Mouse (Mus musculus): ENCODE results near the gene Snx9. TPM values are rescaled to one million over a fixed set of nuclear protein-coding genes. Genes with fewer than 3 reads are reported as not detected.

The Snx9 gene
- polyA plus RNA-seq, 1 experiment from 2014 or later = 5.9 TPM

DNA sequence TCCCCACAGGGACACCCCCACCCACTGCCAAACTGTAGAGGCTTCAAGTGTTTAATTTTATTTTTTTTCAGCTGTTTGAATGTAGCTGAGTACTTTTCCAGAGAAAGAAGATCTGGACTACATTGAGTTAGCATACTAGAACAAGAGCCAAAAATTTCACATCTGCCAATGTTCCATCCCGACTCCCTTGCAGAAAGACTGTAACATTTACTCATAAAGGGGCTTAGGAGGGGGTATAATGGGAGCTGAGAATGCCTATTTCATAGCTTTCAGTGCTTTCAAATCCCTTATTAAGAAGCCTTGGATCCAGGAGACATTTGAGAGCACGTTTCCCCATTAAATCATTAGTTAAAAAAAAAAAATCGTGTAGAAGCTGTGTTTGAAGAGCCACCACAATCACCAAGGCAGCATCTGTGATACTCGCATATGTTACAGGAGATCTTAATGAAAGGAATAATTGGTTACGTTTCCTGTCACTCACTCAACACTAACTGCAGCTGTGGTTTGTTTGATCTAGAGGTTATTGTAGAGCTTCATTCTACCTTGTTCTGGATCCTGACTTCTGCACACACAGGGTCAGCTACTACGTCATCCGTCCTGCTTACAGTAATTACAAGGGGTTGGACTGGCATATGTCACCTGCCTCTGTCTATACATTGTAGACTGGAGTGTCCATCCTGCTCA, 35.8 kb upstream of the Snx9 start:
- no peaks in the 10 kb centered on the region for H3K4me1 ChIP-seq (ENCODE audit: control insufficient read depth, insufficient read depth, low read length)
- H3K27ac ChIP-seq (ENCODE audit: low read length) = no peak overlapping the region
- H3K9me3 ChIP-seq (replicated peaks; ENCODE audit: control insufficient read depth, low read length, poor library complexity, severe bottlenecking) = no peaks in the 10 kb centered on the region
- WGBS = 53% methylated on average over 7 of the region's 7 CpGs
- no peak overlapping the region for H3K4me3 ChIP-seq (ENCODE audit: low read depth, low read length)
- no peak overlapping the region for H3K4me2 ChIP-seq (ENCODE audit: low read length)
- no peak for ATAC-seq
- H3K27me3 ChIP-seq (ENCODE audit: control insufficient read depth, insufficient read depth, low read depth, low read length) = no peaks in the 10 kb centered on the region
- no peak overlapping the region for H3K9ac ChIP-seq (ENCODE audit: low read depth, low read length)
- H3K36me3 ChIP-seq (ENCODE audit: control insufficient read depth, insufficient read depth, low read length) = no peaks in the 10 kb centered on the region

DNA sequence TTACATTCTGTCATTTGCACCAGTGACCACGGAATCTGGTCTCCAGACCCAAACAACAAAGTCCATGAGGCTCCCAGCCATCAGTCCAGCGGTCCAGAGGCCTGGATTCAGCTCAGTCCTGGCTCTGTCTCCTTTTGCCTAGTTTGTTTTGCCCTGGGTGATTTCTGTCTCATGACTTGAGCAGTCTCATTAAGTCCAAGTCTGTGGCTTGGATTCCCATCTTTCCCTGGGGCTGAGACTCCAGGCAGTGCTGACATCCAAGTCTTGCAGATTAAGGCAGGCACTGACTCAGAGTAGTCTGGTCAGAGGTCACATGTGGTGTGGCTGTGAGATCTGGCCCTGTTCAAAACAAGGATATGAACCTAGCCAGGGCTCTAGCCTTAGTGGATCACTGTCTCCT, 35.2 kb upstream of the Snx9 start:
- ATAC-seq = no peak
- no peak overlapping the region for H3K4me3 ChIP-seq (ENCODE audit: low read depth, low read length)
- no peak overlapping the region for H3K27ac ChIP-seq (ENCODE audit: low read length)
- H3K27me3 ChIP-seq (ENCODE audit: control insufficient read depth, insufficient read depth, low read depth, low read length) = no peaks in the 10 kb centered on the region
- no peaks in the 10 kb centered on the region for H3K4me1 ChIP-seq (ENCODE audit: control insufficient read depth, insufficient read depth, low read length)
- no peak overlapping the region for H3K4me2 ChIP-seq (ENCODE audit: low read length)
- no peaks in the 10 kb centered on the region for H3K36me3 ChIP-seq (ENCODE audit: control insufficient read depth, insufficient read depth, low read length)
- no peak overlapping the region for H3K9ac ChIP-seq (ENCODE audit: low read depth, low read length)
- no peaks in the 10 kb centered on the region for H3K9me3 ChIP-seq (replicated peaks; ENCODE audit: control insufficient read depth, low read length, poor library complexity, severe bottlenecking)
- WGBS = 74% methylated on average over 2 of the region's 2 CpGs

DNA sequence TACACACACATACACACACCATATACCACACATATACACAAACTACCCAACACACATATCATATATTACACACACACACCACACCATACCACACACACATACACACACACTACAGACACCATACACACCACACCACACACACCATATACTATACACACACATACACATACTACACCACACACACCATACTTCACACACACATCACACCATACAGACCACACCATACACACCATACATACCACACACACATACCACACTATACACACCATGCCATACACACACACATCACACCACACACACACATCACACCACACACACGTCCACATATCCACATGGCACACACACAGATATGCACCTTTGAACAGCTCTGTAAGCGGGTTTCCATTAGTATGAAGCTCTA, 34.3 kb upstream of the Snx9 start:
- no peak overlapping the region for H3K27ac ChIP-seq (ENCODE audit: low read length)
- no peak overlapping the region for H3K4me2 ChIP-seq (ENCODE audit: low read length)
- no peaks in the 10 kb centered on the region for H3K27me3 ChIP-seq (ENCODE audit: control insufficient read depth, insufficient read depth, low read depth, low read length)
- no peak for ATAC-seq
- WGBS = 92% methylated on average over 2 of the region's 2 CpGs
- no peak overlapping the region for H3K4me3 ChIP-seq (ENCODE audit: low read depth, low read length)
- H3K9ac ChIP-seq (ENCODE audit: low read depth, low read length) = no peak overlapping the region
- no peaks in the 10 kb centered on the region for H3K4me1 ChIP-seq (ENCODE audit: control insufficient read depth, insufficient read depth, low read length)
- H3K36me3 ChIP-seq (ENCODE audit: control insufficient read depth, insufficient read depth, low read length) = no peaks in the 10 kb centered on the region
- no peaks in the 10 kb centered on the region for H3K9me3 ChIP-seq (replicated peaks; ENCODE audit: control insufficient read depth, low read length, poor library complexity, severe bottlenecking)

DNA sequence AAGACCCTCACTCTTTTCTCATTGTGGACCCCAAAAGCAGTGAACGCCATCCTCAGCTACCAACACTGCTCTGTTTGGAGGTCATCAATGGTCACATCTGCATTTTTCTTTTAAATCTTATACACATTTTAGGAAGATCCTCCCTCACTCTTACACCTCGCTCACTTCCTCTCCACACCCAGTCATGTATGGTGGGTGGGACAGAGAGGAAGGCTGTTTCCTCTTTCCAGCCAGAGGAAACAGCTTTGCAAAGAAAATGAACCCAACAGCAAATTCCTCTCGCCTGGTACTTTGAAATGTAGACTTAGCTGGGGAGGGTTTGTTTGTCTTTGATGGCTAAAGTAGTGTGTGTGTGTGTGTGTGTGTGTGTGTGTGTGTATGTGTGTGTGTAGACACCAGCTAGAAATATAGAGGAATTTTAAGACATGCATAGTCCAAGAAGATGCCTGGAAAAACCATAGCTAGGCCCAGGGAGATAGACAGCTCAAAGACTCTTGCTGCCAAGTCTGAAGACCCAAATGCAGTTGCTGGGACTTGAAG, 33.2 kb upstream of the Snx9 start:
- no peak overlapping the region for H3K9ac ChIP-seq (ENCODE audit: low read depth, low read length)
- no peaks in the 10 kb centered on the region for H3K9me3 ChIP-seq (replicated peaks; ENCODE audit: control insufficient read depth, low read length, poor library complexity, severe bottlenecking)
- WGBS = 80% methylated on average over 3 of the region's 3 CpGs
- no peaks in the 10 kb centered on the region for H3K4me1 ChIP-seq (ENCODE audit: control insufficient read depth, insufficient read depth, low read length)
- no peak overlapping the region for H3K4me3 ChIP-seq (ENCODE audit: low read depth, low read length)
- no peaks in the 10 kb centered on the region for H3K36me3 ChIP-seq (ENCODE audit: control insufficient read depth, insufficient read depth, low read length)
- H3K27me3 ChIP-seq (ENCODE audit: control insufficient read depth, insufficient read depth, low read depth, low read length) = no peaks in the 10 kb centered on the region
- H3K4me2 ChIP-seq (ENCODE audit: low read length) = no peak overlapping the region
- H3K27ac ChIP-seq (ENCODE audit: low read length) = no peak overlapping the region
- no peak for ATAC-seq

DNA sequence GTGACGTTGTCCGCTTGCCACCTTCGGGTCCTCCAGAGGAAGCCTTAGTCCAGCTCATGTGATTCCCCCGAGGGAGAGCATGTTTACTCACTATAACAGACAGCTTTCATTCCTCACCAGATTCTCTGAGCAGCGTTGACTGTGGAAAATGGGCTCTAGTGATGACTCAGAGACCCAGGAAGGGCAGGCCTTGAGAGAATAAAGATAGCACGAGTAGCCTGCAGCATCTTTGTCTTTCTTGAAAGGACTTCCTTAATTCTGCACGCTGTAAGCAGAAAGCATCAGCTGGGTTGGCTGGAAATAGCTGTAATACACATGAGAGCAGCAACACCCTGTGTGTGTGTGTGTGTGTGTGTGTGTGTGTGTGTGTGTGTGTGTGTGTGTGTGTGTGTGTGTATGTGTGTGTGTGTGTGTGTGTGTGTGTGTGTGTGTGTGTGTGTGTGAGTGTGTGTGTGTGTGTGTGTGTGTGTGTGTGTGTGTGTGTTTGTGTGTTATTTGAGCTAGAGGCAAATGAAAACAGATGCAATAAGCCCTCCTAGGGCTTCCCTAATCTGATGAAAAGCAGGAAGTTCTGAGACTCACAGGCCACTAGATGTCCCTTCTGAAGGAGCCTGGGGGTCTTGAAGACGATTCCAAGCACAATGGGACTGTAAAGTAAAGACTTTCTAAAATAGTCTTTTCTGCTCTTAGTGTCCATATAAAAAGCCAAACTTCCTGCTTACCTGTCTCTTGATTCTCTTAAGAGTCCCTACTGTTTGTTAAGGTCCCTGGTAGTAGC, 27.1 kb upstream of the Snx9 start:
- no peak for ATAC-seq
- 61% methylated on average over 8 of the region's 8 CpGs for WGBS

DNA sequence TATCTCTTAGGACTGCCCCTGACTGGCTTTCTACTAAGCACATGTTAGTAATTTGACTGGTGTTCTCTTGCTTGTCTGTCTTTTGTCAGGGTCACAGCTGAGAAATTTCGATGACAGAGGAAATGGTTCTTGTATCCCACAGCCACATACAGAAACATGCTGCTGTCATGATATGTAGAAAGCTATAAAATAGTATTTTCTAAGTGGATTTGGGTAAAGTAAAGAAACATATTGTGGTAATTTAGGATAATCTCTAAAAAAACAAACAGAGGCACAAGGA, 26.5 kb upstream of the Snx9 start:
- Histone ChIP-seq H3K27me3 (ENCODE audit: control insufficient read depth, insufficient read depth, low read depth, low read length) (no peaks in the 10 kb centered on the region), H3K27ac (ENCODE audit: low read length) (no peak overlapping the region), H3K4me2 (ENCODE audit: low read length) (no peak overlapping the region), H3K4me3 (ENCODE audit: low read depth, low read length) (no peak overlapping the region), H3K9ac (ENCODE audit: low read depth, low read length) (no peak overlapping the region), H3K36me3 (ENCODE audit: control insufficient read depth, insufficient read depth, low read length) (no peaks in the 10 kb centered on the region), H3K9me3 (replicated peaks; ENCODE audit: control insufficient read depth, low read length, poor library complexity, severe bottlenecking) (no peaks in the 10 kb centered on the region), H3K4me1 (ENCODE audit: control insufficient read depth, insufficient read depth, low read length) (no peaks in the 10 kb centered on the region)
- ATAC-seq = no peak
- WGBS = 64% methylated on average over 1 of the region's 1 CpGs

More for the DNA sequence above, 27.1 kb upstream of the Snx9 start:
- Histone ChIP-seq H3K4me2 (ENCODE audit: low read length) (no peak overlapping the region), H3K27me3 (ENCODE audit: control insufficient read depth, insufficient read depth, low read depth, low read length) (no peaks in the 10 kb centered on the region), H3K9ac (ENCODE audit: low read depth, low read length) (no peak overlapping the region), H3K9me3 (replicated peaks; ENCODE audit: control insufficient read depth, low read length, poor library complexity, severe bottlenecking) (no peaks in the 10 kb centered on the region), H3K4me1 (ENCODE audit: control insufficient read depth, insufficient read depth, low read length) (no peaks in the 10 kb centered on the region), H3K4me3 (ENCODE audit: low read depth, low read length) (no peak overlapping the region), H3K27ac (ENCODE audit: low read length) (no peak overlapping the region), H3K36me3 (ENCODE audit: control insufficient read depth, insufficient read depth, low read length) (no peaks in the 10 kb centered on the region)

DNA sequence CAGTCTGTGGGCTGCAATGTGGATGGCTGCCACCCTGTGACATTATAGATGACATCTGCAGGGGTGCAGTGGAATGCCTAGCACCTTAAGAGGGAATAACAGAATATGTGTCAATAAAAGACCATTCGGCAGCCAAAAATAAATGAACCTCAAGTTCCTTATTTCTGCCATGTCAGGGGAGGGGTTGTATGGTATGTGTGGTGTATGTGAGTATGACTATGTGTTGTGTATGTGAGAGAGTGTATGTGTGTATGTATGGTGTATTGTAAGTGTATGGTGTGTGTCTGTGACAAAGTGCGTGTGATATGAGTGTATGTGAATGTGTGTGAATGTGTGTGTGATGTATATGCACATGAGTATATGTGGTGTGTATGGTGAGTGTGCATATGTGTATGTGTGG, 23.3 kb upstream of the Snx9 start:
- WGBS = 92% methylated on average over 2 of the region's 2 CpGs

DNA sequence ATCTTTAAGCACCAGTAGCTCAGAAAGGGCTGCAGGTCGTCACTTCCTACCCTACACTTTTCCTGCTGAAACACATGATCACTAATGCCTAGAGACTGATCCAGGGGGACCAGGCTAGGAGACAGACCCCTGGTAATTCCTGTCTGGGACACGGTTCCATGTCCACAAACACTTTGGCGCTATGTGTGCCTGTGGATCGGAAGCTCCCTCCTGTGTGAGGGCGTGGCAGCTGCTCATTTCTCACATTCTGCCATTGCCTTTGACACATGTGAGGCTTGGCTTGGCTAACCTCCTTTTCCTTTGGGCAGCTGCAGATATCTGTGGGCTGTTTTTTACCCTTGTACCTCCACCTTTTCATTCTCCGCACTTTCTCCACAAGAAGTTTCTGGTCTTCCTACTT, 22.0 kb upstream of the Snx9 start:
- H3K4me1 ChIP-seq (ENCODE audit: control insufficient read depth, insufficient read depth, low read length) = no peaks in the 10 kb centered on the region
- H3K9ac ChIP-seq (ENCODE audit: low read depth, low read length) = no peak overlapping the region
- no peak overlapping the region for H3K4me3 ChIP-seq (ENCODE audit: low read depth, low read length)
- H3K27me3 ChIP-seq (ENCODE audit: control insufficient read depth, insufficient read depth, low read depth, low read length) = no peaks in the 10 kb centered on the region
- no peak overlapping the region for H3K27ac ChIP-seq (ENCODE audit: low read length)
- H3K4me2 ChIP-seq (ENCODE audit: low read length) = no peak overlapping the region
- ATAC-seq = no peak
- WGBS = 71% methylated on average over 6 of the region's 6 CpGs
- H3K36me3 ChIP-seq (ENCODE audit: control insufficient read depth, insufficient read depth, low read length) = no peaks in the 10 kb centered on the region
- H3K9me3 ChIP-seq (replicated peaks; ENCODE audit: control insufficient read depth, low read length, poor library complexity, severe bottlenecking) = no peaks in the 10 kb centered on the region

More for the DNA sequence above, 23.3 kb upstream of the Snx9 start:
- H3K27me3 ChIP-seq (ENCODE audit: control insufficient read depth, insufficient read depth, low read depth, low read length) = no peaks in the 10 kb centered on the region
- H3K4me1 ChIP-seq (ENCODE audit: control insufficient read depth, insufficient read depth, low read length) = no peaks in the 10 kb centered on the region
- no peak for ATAC-seq
- H3K27ac ChIP-seq (ENCODE audit: low read length) = no peak overlapping the region
- H3K9me3 ChIP-seq (replicated peaks; ENCODE audit: control insufficient read depth, low read length, poor library complexity, severe bottlenecking) = no peaks in the 10 kb centered on the region
- no peak overlapping the region for H3K4me3 ChIP-seq (ENCODE audit: low read depth, low read length)
- no peak overlapping the region for H3K9ac ChIP-seq (ENCODE audit: low read depth, low read length)
- H3K4me2 ChIP-seq (ENCODE audit: low read length) = no peak overlapping the region
- H3K36me3 ChIP-seq (ENCODE audit: control insufficient read depth, insufficient read depth, low read length) = no peaks in the 10 kb centered on the region

DNA sequence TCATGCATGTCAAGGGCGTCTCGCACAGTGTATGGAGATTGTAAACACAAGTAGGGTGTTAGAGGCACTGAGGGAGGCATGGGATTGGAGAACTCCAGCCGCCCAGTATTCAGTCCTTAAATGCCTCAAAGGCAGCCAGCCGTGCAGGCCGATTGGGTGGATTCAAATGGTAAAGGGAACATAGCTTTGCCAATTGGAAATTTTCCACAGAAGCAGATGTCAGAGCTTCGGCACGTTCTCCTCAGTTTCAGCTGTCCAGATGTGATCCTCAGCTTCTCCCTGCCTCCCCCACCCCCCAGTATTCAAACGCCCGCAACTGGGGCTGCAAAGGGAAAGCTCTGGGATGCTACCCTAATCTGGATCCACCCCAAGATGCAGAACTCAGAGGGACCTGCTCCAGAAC, 21.3 kb upstream of the Snx9 start:
- no peak for ATAC-seq
- no peaks in the 10 kb centered on the region for H3K36me3 ChIP-seq (ENCODE audit: control insufficient read depth, insufficient read depth, low read length)
- no peak overlapping the region for H3K4me2 ChIP-seq (ENCODE audit: low read length)
- H3K27me3 ChIP-seq (ENCODE audit: control insufficient read depth, insufficient read depth, low read depth, low read length) = no peaks in the 10 kb centered on the region
- no peak overlapping the region for H3K9ac ChIP-seq (ENCODE audit: low read depth, low read length)
- 18% methylated on average over 9 of the region's 9 CpGs for WGBS
- H3K4me1 ChIP-seq (ENCODE audit: control insufficient read depth, insufficient read depth, low read length) = no peaks in the 10 kb centered on the region
- H3K27ac ChIP-seq (ENCODE audit: low read length) = no peak overlapping the region
- H3K4me3 ChIP-seq (ENCODE audit: low read depth, low read length) = no peak overlapping the region
- H3K9me3 ChIP-seq (replicated peaks; ENCODE audit: control insufficient read depth, low read length, poor library complexity, severe bottlenecking) = no peaks in the 10 kb centered on the region
